Mouse (Mus musculus) hindbrain, postnatal 0 days (tissue): Measurements from ENCODE around the gene Ppp1r9a. TPM values are rescaled to one million over a fixed set of nuclear protein-coding genes. Genes with fewer than 3 reads are reported as not detected.

Experiments
- ATAC-seq: fragments of 200-750 bp; cut with Nextera tagmentation; 2 replicates; pipeline ENCODE4 v1.8.0; 2017; ENCODE audit warnings: mild to moderate bottlenecking, moderate TSS enrichment, moderate library complexity
- DNase-seq: peaks from one replicate; pipeline ENCODE4 v3.0.0-alpha.2; 2015; ENCODE audit warnings: low spot score
- H3K27ac ChIP-seq: fragments of 300-500 bp; sonication (generic); 2 replicates; pipeline ENCODE4 v1.5.1; 2014; ENCODE audit warnings: mild to moderate bottlenecking
- H3K27me3 ChIP-seq: fragments of 300-500 bp; sonication (generic); 2 replicates; pipeline ENCODE4 v1.6.1; 2014; ENCODE audit warnings: low read length, mixed read lengths; ENCODE audit not compliant: insufficient read depth
- H3K36me3 ChIP-seq: fragments of 300-500 bp; sonication (generic); 2 replicates; pipeline ENCODE4 v1.6.1; 2014; ENCODE audit warnings: low read length, mixed read lengths; ENCODE audit not compliant: insufficient read depth
- H3K4me1 ChIP-seq: fragments of 300-500 bp; sonication (generic); 2 replicates; pipeline ENCODE4 v1.6.1; 2014; ENCODE audit warnings: antibody characterized with exemption, low read length, mixed read lengths; ENCODE audit not compliant: insufficient read depth
- H3K4me2 ChIP-seq: fragments of 300-500 bp; sonication (generic); 2 replicates; pipeline ENCODE4 v1.6.1; 2014; ENCODE audit warnings: low read depth, mild to moderate bottlenecking, low read length, moderate library complexity, mixed read lengths
- H3K4me3 ChIP-seq: fragments of 300-500 bp; sonication (generic); 2 replicates; pipeline ENCODE4 v1.5.1; 2014; ENCODE audit warnings: low read length
- H3K9ac ChIP-seq: fragments of 300-500 bp; sonication (generic); replicated peaks from 2 replicates; pipeline ENCODE4 v1.6.1; 2014; ENCODE audit warnings: mild to moderate bottlenecking, low read length, moderate library complexity, mixed read lengths
- H3K9me3 ChIP-seq: fragments of 300-500 bp; sonication (generic); 2 replicates; pipeline ENCODE4 v1.6.1; 2016; ENCODE audit warnings: low read length, mixed read lengths
- CTCF ChIP-seq: IDR thresholded peaks from 2 replicates; pipeline ENCODE4 v1.5.1; 2016; ENCODE audit warnings: antibody characterized with exemption, control low read depth, low read depth
- WGBS: fragments of 180-500 bp; shearing (Covaris S2); extraction: QIAGEN DNeasy Blood & Tissue Kit; methylation state at CpG from one replicate; pipeline ENCODE4 v1.1.7; 2014; 5-methylcytosine and 5-hydroxymethylcytosine counted together
- polyA plus RNA-seq: library from polyadenylated mRNA; unstranded; fragments of >200 nt; fragmentation: Nextera tagmentation; extraction: Ambion mirVana; gene quantifications from 2 replicates; pipeline ENCODE4 v1.2.1, GENCODE M21; 2015
- total RNA-seq: library from RNA; depleted of rRNA; stranded (reverse); fragments of >200 nt; gene quantifications from 2 replicates; pipeline ENCODE4 v1.2.3, GENCODE M21; 2014

The Ppp1r9a gene
- total and polyA plus RNA-seq, 2 experiments from 2014 or later, result 39.3 to 44.7 TPM

- Histone ChIP-seq H3K4me2 (no peak overlapping the region), H3K4me3 (no peak overlapping the region), H3K9ac (no peak overlapping the region), H3K27me3 (no peaks in the 10 kb centered on the region), H3K27ac (no peak overlapping the region), H3K9me3 (no peaks in the 10 kb centered on the region), H3K4me1 (no peaks in the 10 kb centered on the region), H3K36me3 (no peaks in the 10 kb centered on the region)
- 94% methylated on average over 3 of the region's 3 CpGs for WGBS
- ATAC-seq (no peak), DNase-seq (no peak)
- TF ChIP-seq CTCF, result no peak
Measured at GRCm38 (mm10) chr6:4985668-4986067, 83.0 kb downstream of the Ppp1r9a start.

GRCm38 (mm10) chr6:4987084-4987483, 84.4 kb downstream of the Ppp1r9a start:
- Histone ChIP-seq H3K9ac (no peak overlapping the region), H3K4me1 (no peaks in the 10 kb centered on the region), H3K36me3 (no peaks in the 10 kb centered on the region), H3K27ac (no peak overlapping the region), H3K27me3 (no peaks in the 10 kb centered on the region), H3K4me3 (no peak overlapping the region), H3K9me3 (no peaks in the 10 kb centered on the region), H3K4me2 (no peak overlapping the region)
- ATAC-seq (no peak), DNase-seq (no peak)
- 91% methylated on average over 5 of the region's 5 CpGs for WGBS
- TF ChIP-seq CTCF, result no peak

- no peak overlapping the region for H3K9ac ChIP-seq
- H3K4me2 ChIP-seq, result no peak overlapping the region
- no peaks in the 10 kb centered on the region for H3K4me1 ChIP-seq
- no peak overlapping the region for H3K4me3 ChIP-seq
- DNase-seq, result no peak
- H3K9me3 ChIP-seq, result no peaks in the 10 kb centered on the region
- ATAC-seq, result no peak
- H3K27me3 ChIP-seq, result no peaks in the 10 kb centered on the region
- 59% methylated on average over 4 of the region's 4 CpGs for WGBS
- TF ChIP-seq CTCF, result no peak
- H3K36me3 ChIP-seq, result no peaks in the 10 kb centered on the region
- no peak overlapping the region for H3K27ac ChIP-seq
Measured at GRCm38 (mm10) chr6:4988688-4989087, 86.0 kb downstream of the Ppp1r9a start.

GRCm38 (mm10) chr6:4992308-4992707, 89.6 kb downstream of the Ppp1r9a start:
- TF ChIP-seq CTCF, result no peak
- Histone ChIP-seq H3K36me3 (no peaks in the 10 kb centered on the region), H3K27me3 (no peaks in the 10 kb centered on the region), H3K4me3 (no peak overlapping the region), H3K4me2 (no peak overlapping the region), H3K27ac (no peak overlapping the region), H3K9me3 (no peaks in the 10 kb centered on the region), H3K4me1 (peaks cover 5% of the 10 kb centered on the region; the same call in 1 of the 2 replicates), H3K9ac (no peak overlapping the region)
- 83% methylated on average over 9 of the region's 9 CpGs for WGBS
- ATAC-seq (no peak), DNase-seq (no peak)

GRCm38 (mm10) chr6:4993600-4994160, 91.0 kb downstream of the Ppp1r9a start:
- no peak for TF ChIP-seq CTCF
- Histone ChIP-seq H3K27ac (no peak overlapping the region), H3K4me1 (peaks cover 5% of the 10 kb centered on the region; the same call in 1 of the 2 replicates), H3K4me3 (no peak overlapping the region), H3K27me3 (no peaks in the 10 kb centered on the region), H3K4me2 (peak overlapping the region; percentile 22; the same call in 1 of the 2 replicates), H3K9me3 (no peaks in the 10 kb centered on the region), H3K36me3 (no peaks in the 10 kb centered on the region), H3K9ac (no peak overlapping the region)
- DNase-seq (no peak), ATAC-seq (peak; percentile 64)
- WGBS, result 50% methylated on average over 15 of the region's 15 CpGs

GRCm38 (mm10) chr6:4994161-4994919, 91.6 kb downstream of the Ppp1r9a start:
- Histone ChIP-seq H3K4me2 (peak overlapping the region; percentile 22; the same call in 1 of the 2 replicates), H3K36me3 (no peaks in the 10 kb centered on the region), H3K9me3 (no peaks in the 10 kb centered on the region), H3K4me3 (no peak overlapping the region), H3K9ac (no peak overlapping the region), H3K27ac (no peak overlapping the region), H3K4me1 (peaks cover 5% of the 10 kb centered on the region; the same call in 1 of the 2 replicates), H3K27me3 (no peaks in the 10 kb centered on the region)
- peak; percentile 66 for ATAC-seq
- no peak for TF ChIP-seq CTCF
- DNase-seq, result peak; percentile 27
- 37% methylated on average over 14 of the region's 14 CpGs for WGBS

- no peak for DNase-seq
- no peak overlapping the region for H3K27ac ChIP-seq
- no peak overlapping the region for H3K9ac ChIP-seq
- no peak overlapping the region for H3K4me2 ChIP-seq
- no peak for TF ChIP-seq CTCF
- H3K9me3 ChIP-seq, result no peaks in the 10 kb centered on the region
- H3K36me3 ChIP-seq, result no peaks in the 10 kb centered on the region
- H3K4me3 ChIP-seq, result no peak overlapping the region
- ATAC-seq, result no peak
- H3K27me3 ChIP-seq, result no peaks in the 10 kb centered on the region
- WGBS, result 98% methylated on average over 6 of the region's 6 CpGs
- H3K4me1 ChIP-seq, result peaks cover 5% of the 10 kb centered on the region; the same call in 1 of the 2 replicates
Measured at GRCm38 (mm10) chr6:4997599-4997998, 94.9 kb downstream of the Ppp1r9a start.
